Mouse (Mus musculus): ENCODE results near the gene Thap4. TPM values are rescaled to one million over a fixed set of nuclear protein-coding genes. Genes with fewer than 3 reads are reported as not detected.

Thap4 gene
- polyA plus RNA-seq (2014; fragmentation: Illumina TruSeq; extraction: RNeasy Lipid Tissue Mini Kit (QIAGEN cat#74804); ENCODE audit: low read depth, low replicate concordance), result 30.5 TPM

GRCm38 (mm10) chr1:93754573-93755290 is at the start of gene Thap4:
Gene Thap4, minus strand, starts transcription at chr1:93754864.

DNA sequence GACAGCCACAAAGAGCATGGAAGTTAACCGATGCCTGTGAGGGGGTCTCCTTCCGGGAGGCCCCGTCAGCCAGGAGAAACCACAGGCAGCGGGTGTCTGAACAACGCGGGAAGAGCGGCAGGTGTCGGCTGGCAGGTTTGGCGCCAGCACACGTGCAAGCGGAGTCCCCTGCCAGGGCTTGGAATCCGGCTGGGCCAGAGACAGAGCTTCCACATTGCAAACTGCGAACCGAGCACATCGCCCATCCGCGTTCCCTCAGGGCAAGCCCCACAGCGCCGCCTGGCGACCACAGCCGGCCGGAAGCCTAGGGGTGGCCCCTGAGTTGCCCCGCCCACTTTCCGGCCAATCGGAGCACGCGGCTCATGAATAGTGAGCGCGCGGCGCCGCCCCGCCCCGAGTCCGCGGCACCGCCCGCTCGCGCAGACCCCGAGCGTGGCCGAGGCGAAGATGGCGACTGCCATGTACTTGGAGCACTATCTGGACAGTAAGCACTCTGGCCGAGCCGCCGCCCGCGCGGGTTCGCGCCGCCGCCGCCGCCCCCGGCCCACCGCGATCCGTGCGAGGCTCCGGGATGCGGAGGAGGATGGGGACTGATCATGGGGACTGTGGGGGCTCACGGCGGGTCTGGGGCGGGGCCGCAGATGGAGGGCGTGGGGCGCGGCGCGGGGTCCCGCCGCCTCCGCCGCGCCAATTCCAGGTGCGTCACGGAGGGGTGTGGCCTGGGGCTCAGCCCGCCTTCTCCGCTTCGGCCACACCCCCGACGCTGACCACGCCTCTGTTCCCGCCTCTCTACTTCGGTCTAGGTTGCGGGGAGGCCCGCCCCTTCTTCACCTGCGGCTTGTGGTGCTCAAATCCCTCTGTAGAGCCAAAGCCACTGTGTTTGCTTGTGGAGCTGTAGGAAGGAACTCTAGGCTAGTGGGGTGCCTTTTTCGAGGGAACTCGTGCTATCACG is 49.2 kb upstream of the Thap4 start, which contains the start of gene Ing5:
TSS of gene Ing5 (plus strand) at position 410 of the 952 bp plus-strand sequence.

DNA sequence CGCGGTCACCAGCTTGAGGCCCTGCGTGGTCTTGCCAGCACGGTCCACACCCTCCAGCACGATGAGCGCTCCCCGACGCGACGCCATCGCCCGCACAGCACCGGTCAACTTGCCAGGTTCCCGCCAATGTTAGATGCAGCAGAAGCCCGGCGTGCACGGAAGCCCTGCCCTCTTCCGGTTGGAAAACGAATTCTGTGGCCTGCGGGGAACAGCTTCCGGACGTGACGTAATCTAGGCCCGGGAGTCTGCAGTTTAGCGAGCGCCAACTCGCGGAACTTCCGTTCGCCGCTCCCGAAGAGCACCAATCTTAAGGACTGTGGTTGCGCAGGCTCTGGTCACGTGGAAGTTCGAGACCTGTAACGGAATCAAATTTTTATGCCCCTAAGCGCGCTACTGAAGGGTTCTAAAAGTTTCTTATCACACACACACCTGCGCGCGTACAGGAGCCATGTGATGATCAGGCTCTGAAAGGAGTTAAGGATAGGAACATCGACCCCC is 47.1 kb upstream of the Thap4 start, which contains the start of gene Dtymk:
TSS of gene Dtymk (minus strand) at position 194 of the 498 bp plus-strand sequence.

DNA sequence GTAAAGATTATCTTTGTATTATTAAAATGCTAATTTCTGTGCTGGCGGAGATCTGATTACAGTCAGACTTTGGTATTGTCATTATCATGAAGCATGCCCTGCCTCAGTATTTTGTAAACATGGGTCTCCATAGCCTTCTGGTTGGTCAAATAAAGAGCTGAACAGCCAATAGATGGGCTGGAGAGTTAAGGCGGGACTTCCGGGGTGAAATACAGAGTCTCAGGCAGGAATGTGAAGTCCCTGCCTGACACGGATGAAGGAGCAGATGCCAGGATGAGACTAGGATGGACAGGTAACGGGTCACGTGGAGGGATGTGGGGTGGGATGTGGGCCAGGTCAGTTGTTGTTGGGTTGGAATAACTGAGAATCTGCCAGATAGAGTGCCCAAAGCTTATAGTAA is 3.4 kb downstream of the Thap4 start, which contains the start of gene Atg4b:
TSS of gene Atg4b (plus strand) at position 211 of the 400 bp plus-strand sequence.

DNA sequence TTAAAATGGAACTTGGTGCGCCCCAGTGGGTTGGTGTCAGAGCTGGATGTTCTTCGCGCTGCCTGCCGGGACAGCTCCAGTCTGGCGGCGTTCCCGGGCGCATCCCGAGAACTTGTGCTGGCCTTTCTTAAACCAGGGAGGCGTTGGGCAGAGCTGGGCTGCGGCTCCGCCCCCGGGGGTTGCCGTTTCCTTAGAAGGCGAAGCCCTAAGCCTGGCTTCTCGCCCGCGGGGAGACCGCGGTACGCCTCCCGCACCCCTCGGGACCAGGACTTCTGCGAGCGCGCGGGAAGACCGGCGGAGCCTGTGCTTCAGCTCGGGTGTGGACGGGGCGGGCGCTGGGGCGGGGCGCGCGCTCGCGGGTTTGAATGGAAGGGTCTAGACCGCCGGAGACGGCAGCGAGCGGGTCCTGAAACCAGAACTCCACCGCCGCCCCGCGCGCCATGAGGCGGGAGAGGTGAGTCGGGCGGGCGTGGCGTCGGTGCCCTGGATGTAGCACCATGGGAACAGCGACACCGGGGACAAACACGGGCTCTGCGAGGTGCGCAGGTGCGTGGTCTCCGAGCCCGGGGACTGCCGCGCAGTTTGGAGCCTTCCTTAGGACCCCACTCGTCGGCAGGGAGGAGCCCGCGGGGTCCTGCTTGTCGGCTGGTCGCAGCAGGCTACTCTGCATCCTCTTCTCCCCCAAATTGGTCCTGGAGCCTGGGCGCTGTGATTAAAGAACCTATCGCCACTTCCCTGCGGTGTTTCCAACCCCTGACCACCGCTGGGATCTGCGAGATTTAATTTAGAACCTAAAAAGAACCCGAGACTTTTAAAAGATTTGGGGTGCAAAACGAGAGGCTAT is 69.0 kb downstream of the Thap4 start, which contains the start of gene Bok:
TSS of gene Bok (plus strand) at position 260 of the 844 bp plus-strand sequence.

DNA sequence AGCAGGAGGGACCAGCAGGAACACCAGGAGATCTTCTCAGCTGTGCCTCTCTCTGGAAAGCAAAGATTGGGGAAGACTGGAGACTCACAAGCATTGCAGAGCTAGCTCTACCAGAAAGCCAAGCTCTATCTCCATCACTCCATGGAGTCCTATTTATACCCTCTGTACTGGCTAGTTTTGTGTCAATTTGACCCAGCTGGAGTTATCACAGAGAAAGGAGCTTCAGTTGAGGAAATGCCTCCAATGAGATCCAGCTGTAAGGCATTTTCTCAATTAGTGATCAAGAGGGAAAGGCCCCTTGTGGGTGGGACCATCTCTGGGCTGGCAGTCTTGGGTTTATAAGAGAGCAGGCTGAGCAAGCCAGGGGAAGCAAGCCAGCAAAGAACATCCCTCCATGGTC is 96.1 kb downstream of the Thap4 start, which contains the start of gene Stk25:
TSS of gene Stk25 (minus strand) at position 101 of the 400 bp plus-strand sequence.

Other genes with a start within 250 kb of the Thap4 start
- 5.4 TPM for gene Farp2, start 242.8 kb downstream of the Thap4 start, polyA plus RNA-seq (2014; fragmentation: Illumina TruSeq; extraction: RNeasy Lipid Tissue Mini Kit (QIAGEN cat#74804); ENCODE audit: low read depth, low replicate concordance)
- 111 TPM for gene Stk25, start 96.2 kb downstream of the Thap4 start, polyA plus RNA-seq (2014; fragmentation: Illumina TruSeq; extraction: RNeasy Lipid Tissue Mini Kit (QIAGEN cat#74804); ENCODE audit: low read depth, low replicate concordance)
- 18.8 TPM for gene Bok, start 69.2 kb downstream of the Thap4 start, polyA plus RNA-seq (2014; fragmentation: Illumina TruSeq; extraction: RNeasy Lipid Tissue Mini Kit (QIAGEN cat#74804); ENCODE audit: low read depth, low replicate concordance)
- 40.2 TPM for gene Atg4b, start 3.4 kb downstream of the Thap4 start, polyA plus RNA-seq (2014; fragmentation: Illumina TruSeq; extraction: RNeasy Lipid Tissue Mini Kit (QIAGEN cat#74804); ENCODE audit: low read depth, low replicate concordance)
- gene Dtymk, start 47.1 kb upstream of the Thap4 start, polyA plus RNA-seq (2014; fragmentation: Illumina TruSeq; extraction: RNeasy Lipid Tissue Mini Kit (QIAGEN cat#74804); ENCODE audit: low read depth, low replicate concordance), result 58.9 TPM
- 12.4 TPM for gene Ing5, start 49.1 kb upstream of the Thap4 start, polyA plus RNA-seq (2014; fragmentation: Illumina TruSeq; extraction: RNeasy Lipid Tissue Mini Kit (QIAGEN cat#74804); ENCODE audit: low read depth, low replicate concordance)
- 19.6 TPM for gene D2hgdh, start 70.0 kb upstream of the Thap4 start, polyA plus RNA-seq (2014; fragmentation: Illumina TruSeq; extraction: RNeasy Lipid Tissue Mini Kit (QIAGEN cat#74804); ENCODE audit: low read depth, low replicate concordance)
- gene Gal3st2, start 106.4 kb upstream of the Thap4 start, polyA plus RNA-seq (2014; fragmentation: Illumina TruSeq; extraction: RNeasy Lipid Tissue Mini Kit (QIAGEN cat#74804); ENCODE audit: low read depth, low replicate concordance), result 0.66 TPM
- 0.30 TPM for gene Gal3st2b, start 163.4 kb upstream of the Thap4 start, polyA plus RNA-seq (2014; fragmentation: Illumina TruSeq; extraction: RNeasy Lipid Tissue Mini Kit (QIAGEN cat#74804); ENCODE audit: low read depth, low replicate concordance)
- not detected for gene Gal3st2c, start 235.6 kb upstream of the Thap4 start, polyA plus RNA-seq (2014; fragmentation: Illumina TruSeq; extraction: RNeasy Lipid Tissue Mini Kit (QIAGEN cat#74804); ENCODE audit: low read depth, low replicate concordance)